Mouse (Mus musculus) adrenal gland, postnatal 10 days (tissue): ENCODE results near the gene Sh3kbp1. TPM values are rescaled to one million over a fixed set of nuclear protein-coding genes. Genes with fewer than 3 reads are reported as not detected.

Source experiments
- DNase-seq: peaks from one replicate; pipeline ENCODE4 v3.0.0; 2021; ENCODE audit warnings: mixed read lengths
- total RNA-seq, 2 experiments: library from RNA; stranded (reverse); gene quantifications; 2 replicates each; pipeline ENCODE4 v1.2.3; 2021

Gene Sh3kbp1
- total RNA-seq, 2 experiments from 2014 or later: 52.6 to 58.7 TPM

- DNase-seq: peak; percentile 32
These were observed 117.0 kb downstream of the Sh3kbp1 start for GRCm38 (mm10) chrX:159744035-159744434.

GRCm38 (mm10) chrX:159744620-159745019 lies 117.5 kb downstream of the Sh3kbp1 start:
- no peak for DNase-seq

GRCm38 (mm10) chrX:159751834-159752233 lies 124.8 kb downstream of the Sh3kbp1 start:
- peak; percentile 37 for DNase-seq

- DNase-seq: no peak
These were observed 129.2 kb downstream of the Sh3kbp1 start for GRCm38 (mm10) chrX:159756261-159756660.

GRCm38 (mm10) chrX:159756901-159757821 lies 130.1 kb downstream of the Sh3kbp1 start:
- DNase-seq: no peak

GRCm38 (mm10) chrX:159757854-159758540 lies 130.9 kb downstream of the Sh3kbp1 start:
- no peak for DNase-seq

GRCm38 (mm10) chrX:159763801-159764200 lies 136.7 kb downstream of the Sh3kbp1 start:
- no peak for DNase-seq

- DNase-seq: no peak
These were observed 138.8 kb downstream of the Sh3kbp1 start for GRCm38 (mm10) chrX:159765850-159766249.

- DNase-seq: no peak
These were observed 141.9 kb downstream of the Sh3kbp1 start for GRCm38 (mm10) chrX:159769005-159769404.

- DNase-seq: no peak
These were observed 142.7 kb downstream of the Sh3kbp1 start for GRCm38 (mm10) chrX:159769773-159770172.

- DNase-seq: no peak
These were observed 145.1 kb downstream of the Sh3kbp1 start for GRCm38 (mm10) chrX:159772137-159772536.

- DNase-seq: no peak
These were observed 148.0 kb downstream of the Sh3kbp1 start for GRCm38 (mm10) chrX:159775042-159775441.

GRCm38 (mm10) chrX:159778787-159779186 lies 151.7 kb downstream of the Sh3kbp1 start:
- DNase-seq: no peak

GRCm38 (mm10) chrX:159790516-159790915 lies 163.4 kb downstream of the Sh3kbp1 start:
- DNase-seq: no peak

- no peak for DNase-seq
These were observed 168.5 kb downstream of the Sh3kbp1 start for GRCm38 (mm10) chrX:159795603-159796002.

GRCm38 (mm10) chrX:159804371-159804770 lies 177.3 kb downstream of the Sh3kbp1 start:
- no peak for DNase-seq

- DNase-seq: no peak
These were observed 182.4 kb downstream of the Sh3kbp1 start for GRCm38 (mm10) chrX:159809510-159809909.

- DNase-seq: no peak
These were observed 183.4 kb downstream of the Sh3kbp1 start for GRCm38 (mm10) chrX:159810469-159810868.

- no peak for DNase-seq
These were observed 190.4 kb downstream of the Sh3kbp1 start for GRCm38 (mm10) chrX:159817508-159817907.

- no peak for DNase-seq
These were observed 201.1 kb downstream of the Sh3kbp1 start for GRCm38 (mm10) chrX:159828135-159828534.

GRCm38 (mm10) chrX:159829192-159829852 lies 202.2 kb downstream of the Sh3kbp1 start:
- no peak for DNase-seq

GRCm38 (mm10) chrX:159831176-159831575 lies 204.1 kb downstream of the Sh3kbp1 start:
- DNase-seq: no peak

- no peak for DNase-seq
These were observed 208.2 kb downstream of the Sh3kbp1 start for GRCm38 (mm10) chrX:159835239-159835638.
